Mouse (Mus musculus): ENCODE results near the gene St6galnac5. TPM values are rescaled to one million over a fixed set of nuclear protein-coding genes. Genes with fewer than 3 reads are reported as not detected.

St6galnac5 gene
- polyA plus RNA-seq, 1 experiment, result 1.2 TPM

DNA sequence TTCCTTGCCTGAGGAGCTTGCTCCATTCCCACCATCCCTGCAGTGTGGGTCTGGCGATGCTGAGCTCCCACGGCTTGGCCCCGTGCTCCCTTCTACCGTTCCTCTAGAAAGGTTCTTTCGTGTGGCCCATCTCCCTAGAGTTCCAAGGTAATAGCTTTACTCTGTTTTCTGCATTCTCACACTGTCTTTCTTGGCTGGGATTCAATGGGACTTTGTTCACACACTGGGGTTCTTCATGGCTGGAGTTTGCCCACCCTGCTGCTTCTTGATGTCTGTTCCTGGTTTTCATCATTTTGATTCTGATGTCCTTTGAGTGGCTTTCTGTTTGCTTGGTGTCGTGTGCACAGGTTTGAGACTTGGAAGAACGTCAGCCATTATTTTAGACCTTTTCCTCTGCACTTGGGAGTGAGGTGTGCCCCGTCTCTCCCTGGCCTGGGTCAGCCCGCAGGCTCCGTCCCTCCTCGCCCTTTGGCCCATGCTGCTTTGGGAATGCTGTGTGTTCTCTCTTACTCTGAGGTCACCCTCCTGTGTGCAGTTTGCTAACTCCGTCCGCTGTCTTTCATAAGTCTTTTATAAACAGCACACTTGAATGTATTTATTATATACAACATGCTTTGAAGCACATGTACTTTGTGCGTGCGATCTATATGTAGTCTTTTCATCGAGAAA, 205.0 kb downstream of the St6galnac5 start:
- TF ChIP-seq POLR2A (IDR thresholded peaks at IDR 0.05; ENCODE audit: low read depth, low read length) (no peak), CTCF (IDR thresholded peaks at IDR 0.05; ENCODE audit: extremely low read depth, insufficient read depth, insufficient read length, insufficient replicate concordance) (no peak)
- no peak overlapping the region for H3K27ac ChIP-seq (ENCODE audit: insufficient read depth, low read length)
- H3K4me1 ChIP-seq (ENCODE audit: control insufficient read depth, insufficient read depth, insufficient read length), result no peaks in the 10 kb centered on the region
- 94% methylated on average over 16 of the region's 16 CpGs for WGBS
- H3K4me3 ChIP-seq (ENCODE audit: extremely low read depth, insufficient read depth, insufficient read length), result no peak overlapping the region
- peaks cover 6% of the 10 kb centered on the region for H3K36me3 ChIP-seq (ENCODE audit: control insufficient read depth, insufficient read depth, low read length)
- H3K27me3 ChIP-seq (ENCODE audit: control insufficient read depth, insufficient read depth, low read length), result no peaks in the 10 kb centered on the region
- DNase-seq (ENCODE audit: low read depth in 1 of 2, low spot score in 2 of 2), result no peak

DNA sequence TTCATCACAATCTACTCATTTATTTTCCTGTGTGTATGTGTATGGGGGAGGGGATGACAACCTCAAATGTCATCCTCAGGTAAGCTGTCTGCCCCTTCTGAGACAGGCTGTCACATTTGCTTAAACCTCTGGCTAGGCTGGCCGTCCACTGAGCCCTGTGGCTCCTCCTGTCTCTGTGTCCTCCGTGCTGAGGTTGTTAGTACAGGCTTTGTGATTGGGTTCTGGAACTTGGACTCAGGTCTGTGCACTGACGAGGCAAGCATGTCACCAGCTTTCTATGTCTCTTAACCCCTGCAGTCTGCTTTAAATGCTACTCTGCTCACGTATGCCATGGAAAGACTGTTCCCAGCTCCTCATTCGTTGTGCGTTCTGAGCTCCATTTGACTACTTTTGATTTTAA, 205.7 kb downstream of the St6galnac5 start:
- 96% methylated on average over 6 of the region's 6 CpGs for WGBS
- Histone ChIP-seq H3K36me3 (ENCODE audit: control insufficient read depth, insufficient read depth, low read length) (peaks cover 6% of the 10 kb centered on the region), H3K4me3 (ENCODE audit: extremely low read depth, insufficient read depth, insufficient read length) (no peak overlapping the region), H3K27ac (ENCODE audit: insufficient read depth, low read length) (no peak overlapping the region), H3K27me3 (ENCODE audit: control insufficient read depth, insufficient read depth, low read length) (no peaks in the 10 kb centered on the region), H3K4me1 (ENCODE audit: control insufficient read depth, insufficient read depth, insufficient read length) (no peaks in the 10 kb centered on the region)
- no peak for DNase-seq (ENCODE audit: low read depth in 1 of 2, low spot score in 2 of 2)
- TF ChIP-seq CTCF (IDR thresholded peaks at IDR 0.05; ENCODE audit: extremely low read depth, insufficient read depth, insufficient read length, insufficient replicate concordance), result no peak
- TF ChIP-seq POLR2A (IDR thresholded peaks at IDR 0.05; ENCODE audit: low read depth, low read length), result no peak

DNA sequence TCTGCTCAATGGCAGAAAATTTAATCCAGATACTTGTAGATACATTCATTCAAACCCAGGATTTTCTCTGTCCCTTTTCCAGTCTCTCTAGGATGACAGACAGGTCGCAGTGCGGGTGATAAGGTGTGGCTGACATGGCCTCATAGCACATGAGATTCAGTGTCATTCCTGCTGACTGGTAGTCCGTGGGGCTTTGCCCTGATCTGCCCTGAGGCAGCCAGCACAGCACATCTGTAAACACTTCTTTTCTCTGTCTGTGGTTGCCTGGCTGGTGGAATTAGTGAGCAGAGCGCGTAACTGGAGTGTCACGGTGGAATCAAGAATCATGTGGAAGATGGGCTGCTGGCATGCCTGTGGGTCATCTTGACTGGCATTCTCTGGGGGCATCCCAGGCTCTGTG, 212.0 kb downstream of the St6galnac5 start:
- 94% methylated on average over 6 of the region's 6 CpGs for WGBS
- Histone ChIP-seq H3K4me3 (ENCODE audit: extremely low read depth, insufficient read depth, insufficient read length) (no peak overlapping the region), H3K36me3 (ENCODE audit: control insufficient read depth, insufficient read depth, low read length) (peaks cover 4% of the 10 kb centered on the region; the same call in 1 of the 2 replicates), H3K4me1 (ENCODE audit: control insufficient read depth, insufficient read depth, insufficient read length) (no peaks in the 10 kb centered on the region), H3K27ac (ENCODE audit: insufficient read depth, low read length) (no peak overlapping the region), H3K27me3 (ENCODE audit: control insufficient read depth, insufficient read depth, low read length) (no peaks in the 10 kb centered on the region)
- DNase-seq (ENCODE audit: low read depth in 1 of 2, low spot score in 2 of 2), result no peak
- TF ChIP-seq POLR2A (IDR thresholded peaks at IDR 0.05; ENCODE audit: low read depth, low read length), result no peak
- TF ChIP-seq CTCF (IDR thresholded peaks at IDR 0.05; ENCODE audit: extremely low read depth, insufficient read depth, insufficient read length, insufficient replicate concordance), result no peak

DNA sequence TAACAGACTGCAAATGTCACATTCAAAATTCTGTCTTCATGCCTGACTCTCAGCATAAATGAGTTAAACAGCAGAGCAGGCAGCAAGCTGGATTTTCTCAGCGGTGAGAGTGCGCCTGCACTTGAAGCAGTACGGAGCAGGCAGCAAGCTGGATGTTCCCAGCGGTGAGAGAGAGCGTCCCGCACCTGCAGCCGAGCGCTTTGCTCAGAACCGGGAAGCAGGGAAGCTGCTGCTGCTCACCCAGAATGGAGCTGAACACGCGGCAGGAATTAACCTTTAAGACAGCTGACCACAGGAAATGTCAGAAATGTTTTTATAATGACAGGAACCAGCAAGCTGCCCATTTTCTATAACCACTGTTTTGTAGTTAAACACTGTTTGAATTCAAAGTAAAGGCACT, 214.6 kb downstream of the St6galnac5 start:
- no peak for TF ChIP-seq CTCF (IDR thresholded peaks at IDR 0.05; ENCODE audit: extremely low read depth, insufficient read depth, insufficient read length, insufficient replicate concordance)
- Histone ChIP-seq H3K27me3 (ENCODE audit: control insufficient read depth, insufficient read depth, low read length) (no peaks in the 10 kb centered on the region), H3K36me3 (ENCODE audit: control insufficient read depth, insufficient read depth, low read length) (peaks cover 4% of the 10 kb centered on the region; the same call in 1 of the 2 replicates), H3K27ac (ENCODE audit: insufficient read depth, low read length) (no peak overlapping the region), H3K4me1 (ENCODE audit: control insufficient read depth, insufficient read depth, insufficient read length) (no peaks in the 10 kb centered on the region), H3K4me3 (ENCODE audit: extremely low read depth, insufficient read depth, insufficient read length) (no peak overlapping the region)
- WGBS, result 90% methylated on average over 11 of the region's 11 CpGs
- DNase-seq (ENCODE audit: low read depth in 1 of 2, low spot score in 2 of 2), result no peak

All from spleen, adult 2 months (tissue).